Mouse (Mus musculus) megakaryocyte, adult 5-6 weeks (primary cell): Measurements from ENCODE around the gene Dchs1. TPM values are rescaled to one million over a fixed set of nuclear protein-coding genes. Genes with fewer than 3 reads are reported as not detected.

Experiments used
- ATAC-seq: 2 replicates; pipeline ENCODE4 v1.8.0; 2016; ENCODE audit warnings: mild to moderate bottlenecking, inconsistent platforms; ENCODE audit not compliant: poor library complexity, severe bottlenecking
- total RNA-seq, 2 experiments: library from RNA; stranded (forward) in 1 of 2; stranded (reverse) in 1 of 2; fragments of 153-499, 151-499 nt in 1 of 2; fragments of 221-1000, 200-1000 nt in 1 of 2; gene quantifications; 2 replicates each; pipeline versions ENCODE4 v1.2.3 to v1.2.4; 2015 to 2017

The Dchs1 gene
- total RNA-seq, 2 experiments from 2014 or later, result 0.04 to 0.07 TPM

- peak; percentile 51 for ATAC-seq
These were observed 78.7 kb downstream of the Dchs1 start for GRCm38 (mm10) chr7:105708733-105709132.

- no peak for ATAC-seq
These were observed 83.6 kb downstream of the Dchs1 start for GRCm38 (mm10) chr7:105703816-105704215.

GRCm38 (mm10) chr7:105703184-105703583 lies 84.3 kb downstream of the Dchs1 start:
- ATAC-seq, result no peak

Other genes starting within 250 kb of the Dchs1 start
- gene Smpd1, start 233.3 kb downstream of the Dchs1 start, total RNA-seq (2015), result 25.8 and 26.1 TPM in 2 replicates
- gene Smpd1, start 233.3 kb downstream of the Dchs1 start, total RNA-seq (2017), result 24.7 and 33.3 TPM in 2 replicates
- gene Apbb1, start 206.0 kb downstream of the Dchs1 start, total RNA-seq (2015), result 1.6 and 1.9 TPM in 2 replicates
- 3.7 and 9.5 TPM in 2 replicates for gene Apbb1, start 206.0 kb downstream of the Dchs1 start, total RNA-seq (2017)
- gene Hpx, start 187.5 kb downstream of the Dchs1 start, total RNA-seq (2015), result not detected in 2 replicates
- 0.29 TPM in 1 of 2 replicates, not detected in the other for gene Hpx, start 187.5 kb downstream of the Dchs1 start, total RNA-seq (2017)
- gene Trim3, start 154.1 kb downstream of the Dchs1 start, total RNA-seq (2015), result 14.8 and 19.7 TPM in 2 replicates
- 10.9 and 15.3 TPM in 2 replicates for gene Trim3, start 154.1 kb downstream of the Dchs1 start, total RNA-seq (2017)
- gene Timm10b, start 147.6 kb downstream of the Dchs1 start, total RNA-seq (2015), result 77.3 and 105 TPM in 2 replicates
- 85.4 and 91.6 TPM in 2 replicates for gene Timm10b, start 147.6 kb downstream of the Dchs1 start, total RNA-seq (2017)
- gene Arfip2, start 147.2 kb downstream of the Dchs1 start, total RNA-seq (2015), result 6.9 and 12.0 TPM in 2 replicates
- gene Arfip2, start 147.2 kb downstream of the Dchs1 start, total RNA-seq (2017), result 24.6 and 24.8 TPM in 2 replicates
- 6.7 and 18.0 TPM in 2 replicates for gene Gm45799, start 147.1 kb downstream of the Dchs1 start, total RNA-seq (2015)
- 6.0 and 6.6 TPM in 2 replicates for gene Gm45799, start 147.1 kb downstream of the Dchs1 start, total RNA-seq (2017)
- 1.8 and 4.7 TPM in 2 replicates for gene Dnhd1, start 136.8 kb downstream of the Dchs1 start, total RNA-seq (2015)
- gene Dnhd1, start 136.8 kb downstream of the Dchs1 start, total RNA-seq (2017), result 0.95 and 2.7 TPM in 2 replicates
- 259 and 268 TPM in 2 replicates for gene Ilk, start 51.1 kb downstream of the Dchs1 start, total RNA-seq (2015)
- 180 and 183 TPM in 2 replicates for gene Ilk, start 51.1 kb downstream of the Dchs1 start, total RNA-seq (2017)
- 12.3 and 15.8 TPM in 2 replicates for gene Rrp8, start 50.3 kb downstream of the Dchs1 start, total RNA-seq (2015)
- 17.4 and 21.0 TPM in 2 replicates for gene Rrp8, start 50.3 kb downstream of the Dchs1 start, total RNA-seq (2017)
- 259 and 284 TPM in 2 replicates for gene Taf10, start 43.3 kb downstream of the Dchs1 start, total RNA-seq (2015)
- 129 and 148 TPM in 2 replicates for gene Taf10, start 43.3 kb downstream of the Dchs1 start, total RNA-seq (2017)
- 69.7 and 71.5 TPM in 2 replicates for gene Tpp1, start 35.4 kb downstream of the Dchs1 start, total RNA-seq (2015)
- gene Tpp1, start 35.4 kb downstream of the Dchs1 start, total RNA-seq (2017), result 21.7 and 29.0 TPM in 2 replicates
- 74.5 and 84.2 TPM in 2 replicates for gene Mrpl17, start 23.4 kb upstream of the Dchs1 start, total RNA-seq (2015)
- 37.8 and 40.1 TPM in 2 replicates for gene Mrpl17, start 23.4 kb upstream of the Dchs1 start, total RNA-seq (2017)
- gene Gm4070, start 166.3 kb upstream of the Dchs1 start, total RNA-seq (2015), result 94.8 and 106 TPM in 2 replicates
- 423 and 519 TPM in 2 replicates for gene Gm4070, start 166.3 kb upstream of the Dchs1 start, total RNA-seq (2017)